Mouse (Mus musculus): ENCODE data around the gene Git1.
"Not testable (repeated sequence)": the region's sequence is repeated elsewhere in the genome, so short reads cannot be mapped to it uniquely, and the experiment has no call there.

The Git1 gene

GRCm38 (mm10) chr11:77518051-77518798, 24.9 kb downstream of the Git1 start:
- DNase-seq (ENCODE audit: low read depth, low spot score): no peak

DNA sequence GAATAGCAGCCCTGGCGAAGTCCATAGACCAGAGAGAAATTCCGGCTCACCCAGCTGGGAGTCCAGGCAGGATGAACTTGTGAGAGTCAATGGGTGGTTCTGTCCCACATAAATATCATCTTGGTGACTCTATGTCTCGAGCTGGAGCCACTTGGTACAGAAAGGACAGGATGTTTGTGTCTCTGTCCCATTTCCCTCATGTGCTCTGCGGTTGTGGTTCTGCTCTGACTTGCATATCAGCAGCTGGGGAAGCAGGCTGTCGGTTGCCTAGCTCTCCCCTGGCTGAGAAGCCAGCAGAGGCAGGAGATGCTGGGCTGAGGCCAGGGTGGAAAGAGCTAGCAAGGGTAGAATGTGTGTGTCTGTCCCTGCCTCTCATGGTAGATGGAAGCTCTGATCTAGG, 25.7 kb downstream of the Git1 start, which contains the start of gene Gm10392:
Gm10392 (minus strand) TSS at position 156 of the 400 bp plus-strand sequence.
- DNase-seq (ENCODE audit: low read depth, low spot score): no peak

DNA sequence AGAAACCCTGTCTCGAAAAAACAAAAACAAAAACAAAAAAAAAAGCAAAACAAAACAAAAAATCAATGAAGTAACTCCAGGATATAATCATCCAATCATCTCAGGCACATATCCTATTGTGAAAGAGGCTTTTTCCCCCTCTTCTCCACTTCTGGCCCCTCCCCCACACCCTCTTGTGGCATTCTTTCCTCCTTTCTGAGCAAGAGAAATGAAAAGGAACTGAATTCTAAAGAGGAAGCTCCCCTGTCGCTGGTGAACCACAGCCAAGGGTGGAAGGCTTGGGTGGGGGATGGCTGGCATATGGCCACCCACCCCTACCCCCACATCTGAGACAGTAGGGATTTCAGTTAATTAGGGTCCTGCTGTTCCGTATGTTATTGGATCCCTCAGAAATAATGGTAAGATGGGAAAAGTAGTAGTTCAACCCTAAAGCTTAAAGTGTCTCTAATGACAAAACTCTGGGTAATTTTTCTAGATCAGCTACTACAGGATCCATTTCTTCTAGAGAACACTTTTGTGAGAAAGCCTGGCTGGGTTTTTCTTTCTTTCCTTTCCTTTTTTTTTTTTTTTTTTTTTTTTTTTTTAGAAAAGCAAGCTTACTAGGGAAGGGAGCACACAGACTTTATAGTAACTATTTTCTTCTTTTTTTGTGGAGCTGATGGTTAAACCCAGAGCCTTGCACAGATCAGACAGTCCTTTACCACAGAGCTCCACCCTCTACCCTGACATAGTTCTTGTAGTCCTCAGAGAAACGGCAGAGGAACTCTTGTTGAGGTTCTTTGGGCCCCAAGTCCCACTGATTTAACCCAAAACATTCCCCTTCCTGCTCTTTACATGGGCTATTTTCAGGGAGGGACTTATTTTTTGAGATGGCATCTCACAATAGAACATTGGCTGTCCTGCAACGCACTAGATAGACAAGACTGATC, 27.5 kb downstream of the Git1 start:
- DNase-seq (ENCODE audit: low read depth, low spot score): no peak

DNA sequence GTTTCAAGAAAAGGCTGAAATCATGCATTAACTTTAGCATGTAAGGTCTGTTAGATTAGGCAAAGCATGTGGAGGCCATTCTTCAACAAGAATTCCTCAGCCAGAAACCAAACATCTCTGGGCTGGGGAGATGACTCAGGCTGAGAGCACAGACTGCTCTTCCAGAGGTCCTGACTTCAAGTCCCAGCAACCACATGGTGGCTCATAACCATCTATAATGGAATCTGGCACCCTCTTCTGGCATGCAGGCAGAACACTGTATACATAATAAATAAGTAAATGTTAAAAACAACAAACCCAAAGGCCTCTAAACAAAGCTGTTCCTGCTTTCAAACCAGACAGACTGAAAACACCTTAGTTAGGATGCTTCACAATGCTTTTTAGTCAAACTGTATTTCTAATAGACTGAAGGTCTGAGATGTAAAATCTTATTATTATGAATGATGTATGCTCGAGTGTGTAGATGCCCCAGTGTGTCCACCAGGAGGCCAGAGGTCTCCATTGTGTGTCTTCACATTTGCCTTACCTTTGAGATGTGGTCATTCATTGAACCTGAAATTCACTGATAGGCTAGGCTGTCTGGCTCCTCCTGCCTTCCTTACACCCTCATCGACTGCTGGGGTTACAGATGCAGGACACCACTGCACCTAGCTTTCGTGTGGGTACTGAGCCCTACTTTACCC, 32.6 kb downstream of the Git1 start:
- no peak for DNase-seq (ENCODE audit: low read depth, low spot score)

DNA sequence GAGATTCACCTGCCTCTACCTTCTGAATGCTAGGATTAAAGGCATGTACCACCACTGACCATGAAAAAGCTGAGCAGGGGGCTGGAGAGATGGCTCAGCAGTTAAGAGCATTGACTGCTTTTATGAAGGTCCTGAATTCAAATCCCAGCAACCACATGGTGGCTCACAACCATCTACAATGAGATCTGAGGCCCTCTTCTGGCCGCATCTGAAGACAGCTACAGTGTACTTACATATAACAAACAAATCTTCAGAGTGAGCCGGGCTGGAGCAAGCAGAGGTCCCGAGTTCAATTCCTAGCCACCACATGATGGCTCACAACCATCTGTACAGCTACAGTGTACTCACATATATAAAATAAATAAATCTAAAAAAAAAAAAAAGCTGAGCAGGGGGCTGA, 35.1 kb downstream of the Git1 start:
- DNase-seq (ENCODE audit: low read depth, low spot score): not testable (repeated sequence)

DNA sequence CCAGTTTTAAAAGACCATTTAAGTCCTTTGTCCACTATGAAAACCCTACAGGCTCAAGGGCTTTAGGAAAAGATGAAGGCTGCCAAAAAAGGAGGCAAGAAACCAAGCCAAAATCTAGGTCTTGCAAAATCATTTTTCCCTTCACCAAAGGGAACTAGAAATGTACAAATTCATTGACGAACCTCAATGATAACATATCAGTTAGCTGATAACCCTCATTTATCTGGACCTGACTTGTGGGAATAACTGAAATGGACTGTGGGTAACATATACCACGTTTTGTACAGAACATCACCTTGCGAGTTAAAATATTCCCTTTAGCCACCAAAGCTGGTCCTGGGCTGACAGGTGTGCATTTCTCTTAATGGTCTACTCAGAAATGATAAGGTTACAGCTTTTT, 36.3 kb downstream of the Git1 start:
- DNase-seq (ENCODE audit: low read depth, low spot score): no peak

DNA sequence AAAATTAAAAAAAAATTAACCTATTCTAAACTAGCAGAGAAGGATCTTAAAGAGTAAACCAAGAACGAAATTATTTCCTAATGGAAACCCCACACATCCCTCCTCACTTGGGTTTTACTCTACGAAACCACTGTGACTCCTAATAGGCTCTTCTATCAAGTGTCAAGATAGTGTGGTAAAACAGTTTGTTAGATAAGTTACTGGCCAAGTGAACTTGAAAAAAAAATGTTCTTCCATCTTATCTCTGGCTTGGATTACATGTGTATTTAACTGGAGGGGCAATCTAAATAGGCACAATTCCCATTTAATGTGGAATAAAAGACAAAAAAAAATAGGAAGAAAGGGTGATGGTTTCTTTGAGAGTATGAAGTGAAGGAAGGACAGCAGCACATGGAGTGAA, 37.5 kb downstream of the Git1 start:
- DNase-seq (ENCODE audit: low read depth, low spot score): no peak

GRCm38 (mm10) chr11:77532202-77532846, 39.0 kb downstream of the Git1 start:
- no peak for DNase-seq (ENCODE audit: low read depth, low spot score)

DNA sequence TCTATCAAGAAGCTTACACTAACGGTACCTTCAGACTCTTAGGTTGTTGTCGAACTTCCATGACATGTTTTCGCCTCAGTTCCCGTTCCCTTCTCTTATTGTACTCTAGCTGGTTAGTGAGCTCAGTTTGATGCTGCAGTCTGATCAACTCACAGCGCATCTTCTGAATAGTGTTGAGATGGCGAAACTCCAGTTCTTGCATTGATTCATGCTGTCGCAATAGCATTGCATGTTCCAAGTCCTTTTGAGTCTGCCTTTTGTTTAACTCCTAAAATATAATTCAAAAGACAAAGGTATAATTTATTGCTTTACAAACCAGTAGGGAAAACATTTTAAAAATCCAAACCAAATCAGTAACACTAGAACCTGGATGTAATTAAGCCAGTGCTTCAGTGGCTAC, 51.9 kb downstream of the Git1 start:
- no peak for DNase-seq (ENCODE audit: low read depth, low spot score)
